Mouse (Mus musculus) liver, adult 2 months (tissue): ENCODE measurements around the gene Tpsab1.
A peak's percentile ranks its signal among the peaks of the same experiment; 100 is the strongest.

Experiments
- CTCF ChIP-seq: fragments of 200-500 bp; IDR thresholded peaks from 2 replicates; pipeline ENCODE4 v1.5.1; 2011; ENCODE audit warnings: low read depth, low read length, control low read depth
- POLR2A ChIP-seq: fragments of 200-500 bp; IDR thresholded peaks from 2 replicates; pipeline ENCODE4 v1.6.1; 2011; ENCODE audit warnings: low read length, control low read depth; ENCODE audit not compliant: insufficient read depth; ENCODE audit errors: extremely low read depth

- TF ChIP-seq CTCF (peak; percentile 94), POLR2A (no peak)
These were observed 18.4 kb upstream of the Tpsab1 start for GRCm38 (mm10) chr17:25363726-25364125.
